Mouse (Mus musculus): ENCODE results near the gene Gm9964.

DNA sequence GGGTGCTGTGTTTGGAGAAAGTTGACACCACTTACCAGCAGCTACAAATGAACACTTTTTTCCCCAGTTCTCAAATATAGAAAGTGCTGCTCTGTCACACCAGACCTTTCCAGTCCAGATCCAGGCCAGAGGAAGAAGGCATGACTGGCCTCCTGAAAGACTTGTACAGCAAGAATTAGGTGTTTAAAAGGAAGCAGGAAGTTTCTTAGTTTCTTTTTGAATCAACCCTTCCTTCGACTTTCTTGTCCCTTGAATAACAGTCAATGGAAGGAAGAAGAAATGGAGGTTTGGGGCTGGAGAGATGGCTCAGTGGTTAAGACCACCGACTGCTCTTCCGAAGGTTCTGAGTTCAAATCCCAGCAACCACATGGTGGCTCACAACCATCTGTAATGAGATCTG lies 3.7 kb downstream of the Gm9964 start:
- TF ChIP-seq POLR2A (IDR thresholded peaks at IDR 0.05; ENCODE audit: borderline replicate concordance, extremely low read depth, low read depth, low read length) (no peak), CTCF (IDR thresholded peaks at IDR 0.05; ENCODE audit: insufficient read depth, low read length) (no peak)

Data from lung, adult 2 months (tissue).